Mouse (Mus musculus): Measurements from ENCODE around the gene 3830406C13Rik.

- TF ChIP-seq CTCF (IDR thresholded peaks at IDR 0.05; ENCODE audit: control insufficient read depth, insufficient read depth, insufficient read length) (no peak), CEBPB (IDR thresholded peaks at IDR 0.05; ENCODE audit: low read depth) (no peak), MYOG (IDR thresholded peaks at IDR 0.05; ENCODE audit: control insufficient read depth, extremely low read depth, insufficient read length) (no peak), USF1 (IDR thresholded peaks at IDR 0.05; ENCODE audit: low read depth) (no peak), MYOD1 (IDR thresholded peaks at IDR 0.05; ENCODE audit: control insufficient read depth, insufficient read length, low read depth) (no peak), FOSL1 (IDR thresholded peaks at IDR 0.05; ENCODE audit: insufficient read depth, low read length, poor library complexity, severe bottlenecking) (no peak), MAX (IDR thresholded peaks at IDR 0.05) (no peak)
Measured at GRCm38 (mm10) chr14:12341789-12342457, 58.0 kb downstream of the 3830406C13Rik start.

Data from C2C12 (cell line).